Mouse (Mus musculus): Measurements from ENCODE around the gene Slc25a4.

Slc25a4 gene

DNA sequence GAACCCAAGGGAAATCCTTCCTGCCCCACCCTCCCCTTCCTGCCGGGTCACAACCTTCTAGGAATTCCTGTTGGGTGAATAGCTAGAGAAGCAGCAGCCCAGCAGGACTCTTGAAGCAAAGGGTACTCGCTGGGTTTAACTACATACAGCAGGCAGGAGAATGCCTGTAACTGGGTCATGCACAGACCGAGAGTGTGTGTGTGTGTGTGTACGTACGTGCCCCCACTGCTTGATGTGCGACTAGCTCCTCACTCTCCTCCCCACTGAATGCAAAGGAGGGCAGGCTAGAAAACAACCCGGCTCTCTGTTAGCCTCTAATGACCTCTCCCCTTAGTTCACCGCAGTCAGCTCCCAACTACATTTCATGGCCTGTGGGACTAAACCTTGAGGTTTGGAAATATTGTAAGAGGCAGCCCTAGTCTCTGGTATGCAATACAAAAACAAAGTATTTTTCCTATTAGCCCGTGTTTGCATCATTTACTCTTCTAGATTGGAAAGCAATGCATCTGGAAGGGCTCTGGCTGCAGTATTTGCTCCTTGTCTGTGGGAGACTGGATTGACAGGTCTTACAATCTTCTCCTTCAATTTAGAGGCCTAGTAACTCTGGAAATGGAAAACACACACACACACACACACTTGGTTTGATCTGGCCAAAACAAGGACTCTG is 6.0 kb downstream of the Slc25a4 start:
- no peak for DNase-seq (ENCODE audit: extremely low read depth, low read depth)

DNA sequence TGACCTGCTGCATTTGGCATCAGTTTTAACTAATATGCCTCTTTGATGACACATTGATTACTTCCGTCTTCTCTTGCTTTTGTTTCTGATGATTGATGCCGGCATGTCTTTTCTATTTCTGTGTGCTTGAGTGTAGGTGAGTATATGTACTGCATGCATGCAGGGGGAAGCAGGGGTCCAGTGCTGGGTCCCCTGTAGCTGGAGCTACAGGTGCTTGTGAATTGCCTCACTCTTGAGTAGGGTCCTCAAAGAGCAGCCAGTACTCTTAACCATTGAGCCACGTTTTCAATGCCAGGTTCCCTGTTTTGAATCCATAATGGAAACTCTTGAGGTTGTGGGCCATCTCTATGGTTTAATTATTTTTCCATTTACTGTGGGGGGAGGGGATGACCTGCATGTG is 6.8 kb downstream of the Slc25a4 start:
- DNase-seq (ENCODE audit: extremely low read depth, low read depth), result no peak

DNA sequence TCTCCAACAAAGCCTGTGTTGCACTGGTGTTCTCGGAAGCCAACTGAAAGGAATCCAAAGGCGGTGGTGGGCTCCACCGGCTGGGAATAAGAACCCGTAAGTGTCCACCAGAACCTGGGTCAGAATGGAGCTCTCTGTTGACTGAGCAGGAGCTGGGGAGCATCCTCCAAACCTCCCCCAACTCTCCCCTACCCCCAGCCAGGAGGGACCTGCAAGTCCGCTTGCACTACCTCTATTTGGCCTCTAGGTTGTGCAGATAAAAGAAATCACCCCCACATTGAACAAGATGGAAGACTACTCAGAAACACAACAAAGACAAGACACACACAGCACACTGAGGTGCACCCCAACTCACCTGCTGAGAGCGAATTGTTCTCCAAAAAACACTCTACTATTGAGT is 8.7 kb downstream of the Slc25a4 start:
- no peak for DNase-seq (ENCODE audit: extremely low read depth, low read depth)

DNA sequence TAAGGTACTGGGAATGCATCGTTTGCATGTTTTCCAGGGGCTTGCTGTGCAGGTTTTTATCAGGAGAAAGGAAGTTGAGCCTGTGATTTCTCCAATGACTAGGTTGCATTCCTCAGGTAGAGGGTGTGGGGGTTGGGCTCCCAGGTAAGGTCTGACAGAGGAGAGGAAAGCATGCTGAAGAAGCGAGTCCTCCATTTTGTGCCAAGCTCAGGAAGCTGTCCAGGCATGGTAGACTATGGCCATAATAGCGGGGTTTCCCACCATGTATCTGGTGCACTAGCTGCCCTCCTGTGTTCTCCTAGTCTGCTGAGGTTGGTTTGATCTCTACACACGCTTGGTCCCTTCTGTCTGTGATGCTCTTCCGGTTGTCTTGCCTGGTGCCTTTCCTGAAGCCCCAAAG is 13.4 kb downstream of the Slc25a4 start:
- no peak for DNase-seq (ENCODE audit: extremely low read depth, low read depth)

DNA sequence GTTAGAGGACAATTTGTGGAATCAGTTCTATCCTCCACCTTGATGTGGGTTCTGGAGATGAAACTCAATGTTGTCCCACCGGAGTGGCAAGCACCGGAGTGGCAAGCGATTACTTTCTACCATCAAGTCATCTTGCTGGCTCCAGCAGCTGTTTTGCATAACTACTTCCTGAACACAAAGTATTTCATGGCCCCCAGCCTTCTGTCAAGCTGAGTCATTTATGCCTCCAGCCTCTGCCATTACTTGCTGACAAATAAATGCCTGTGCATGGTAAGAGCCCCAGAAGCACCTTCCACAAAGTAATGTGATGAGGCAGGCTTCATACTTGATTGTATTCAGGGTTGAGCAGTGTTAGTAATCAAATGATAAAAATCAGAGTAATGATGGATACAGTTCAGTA is 14.2 kb downstream of the Slc25a4 start:
- DNase-seq (ENCODE audit: extremely low read depth, low read depth), result no peak

DNA sequence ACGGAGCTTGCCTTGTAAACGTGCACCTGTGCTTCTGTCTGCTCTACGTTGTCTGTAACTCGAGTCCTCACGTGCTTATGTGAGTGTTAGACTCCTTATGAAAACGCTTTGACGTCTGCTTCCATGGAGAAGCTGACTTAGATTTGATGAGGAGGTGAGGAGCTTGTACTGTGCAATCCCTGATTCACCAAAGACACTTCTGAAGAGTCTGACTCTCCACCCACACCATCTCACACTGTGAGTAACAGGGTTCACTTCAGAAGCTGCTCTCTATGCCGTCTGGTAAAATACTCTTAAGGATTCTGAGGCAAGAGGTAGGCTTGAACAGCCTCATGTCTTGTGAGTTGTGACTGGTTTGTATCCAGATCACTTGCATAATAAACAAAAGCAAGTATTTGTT is 18.0 kb downstream of the Slc25a4 start:
- DNase-seq (ENCODE audit: extremely low read depth, low read depth), result no peak

DNA sequence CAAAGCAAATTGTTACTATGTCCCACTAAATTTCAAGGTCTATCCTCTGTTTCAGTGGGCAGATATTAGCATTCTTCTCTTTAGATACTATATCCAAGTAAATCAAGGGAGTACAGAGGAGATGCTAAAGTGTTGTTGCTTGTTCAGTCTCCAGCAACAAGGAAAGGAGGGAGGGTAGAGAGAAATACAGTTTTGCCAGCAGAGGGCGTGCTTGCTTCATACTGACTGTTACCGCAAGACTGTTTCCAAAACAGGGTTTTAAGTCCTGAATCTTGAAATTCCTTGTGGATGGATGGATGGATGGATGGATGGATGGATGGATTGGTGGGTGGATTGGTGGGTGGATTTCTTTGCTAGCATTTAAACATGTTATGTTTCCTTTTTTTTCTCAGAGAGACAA is 25.7 kb downstream of the Slc25a4 start:
- DNase-seq (ENCODE audit: extremely low read depth, low read depth), result peak; percentile 50

DNA sequence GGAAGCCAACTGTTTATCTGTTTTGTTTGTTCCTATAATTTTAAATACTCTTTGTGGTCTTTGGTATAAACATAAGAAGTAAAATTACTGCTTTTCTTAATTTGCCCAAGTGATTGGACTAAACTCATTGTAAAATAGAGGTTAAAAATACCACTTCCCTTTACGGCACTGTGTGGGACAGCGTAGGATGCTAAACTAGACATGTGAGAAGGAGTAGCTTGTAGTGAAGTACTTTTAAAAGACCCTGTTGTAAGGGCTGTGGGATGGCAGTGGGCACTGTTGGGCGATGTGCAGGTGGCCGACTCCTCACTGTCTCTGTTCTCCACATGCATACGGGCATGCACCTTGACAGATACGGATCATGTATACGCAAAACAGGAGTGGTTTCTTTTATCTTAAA is 30.9 kb downstream of the Slc25a4 start:
- DNase-seq (ENCODE audit: extremely low read depth, low read depth), result no peak

DNA sequence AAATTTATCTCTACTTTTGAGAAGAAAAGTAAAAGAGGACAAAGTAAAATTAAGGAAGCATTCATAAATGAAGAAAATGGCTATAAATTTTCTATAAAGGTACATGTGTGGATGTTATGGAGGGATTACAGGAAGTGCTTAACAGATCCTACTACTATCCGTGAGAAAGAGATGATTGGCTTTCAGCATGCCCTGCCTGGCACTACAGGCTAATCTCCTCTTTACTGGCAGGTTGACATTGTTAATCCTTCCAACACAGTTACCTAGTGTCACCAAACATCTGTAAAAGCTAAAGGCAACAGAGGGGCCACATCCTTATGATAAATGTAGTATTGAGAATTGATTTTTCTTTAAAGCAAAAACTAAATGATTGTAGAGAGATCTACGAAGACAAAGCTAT is 37.4 kb downstream of the Slc25a4 start:
- DNase-seq (ENCODE audit: extremely low read depth, low read depth), result no peak

DNA sequence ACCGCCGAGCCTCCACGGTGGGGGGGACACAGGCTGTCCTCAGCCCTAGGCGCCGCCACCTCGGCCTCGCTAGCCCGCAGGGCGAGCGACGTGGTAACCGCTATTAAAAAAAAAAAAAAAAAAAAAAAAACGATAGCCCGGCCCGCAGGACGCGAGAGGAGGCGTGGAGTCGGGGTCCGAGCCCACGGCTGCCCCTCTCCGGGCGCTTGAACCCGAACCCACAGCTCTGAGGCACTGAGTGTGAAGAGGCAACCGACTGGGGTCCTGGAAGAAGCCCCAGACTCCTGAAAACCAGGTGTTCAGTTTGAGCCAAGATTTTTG is 47.3 kb downstream of the Slc25a4 start:
- DNase-seq (ENCODE audit: extremely low read depth, low read depth), result no peak

DNA sequence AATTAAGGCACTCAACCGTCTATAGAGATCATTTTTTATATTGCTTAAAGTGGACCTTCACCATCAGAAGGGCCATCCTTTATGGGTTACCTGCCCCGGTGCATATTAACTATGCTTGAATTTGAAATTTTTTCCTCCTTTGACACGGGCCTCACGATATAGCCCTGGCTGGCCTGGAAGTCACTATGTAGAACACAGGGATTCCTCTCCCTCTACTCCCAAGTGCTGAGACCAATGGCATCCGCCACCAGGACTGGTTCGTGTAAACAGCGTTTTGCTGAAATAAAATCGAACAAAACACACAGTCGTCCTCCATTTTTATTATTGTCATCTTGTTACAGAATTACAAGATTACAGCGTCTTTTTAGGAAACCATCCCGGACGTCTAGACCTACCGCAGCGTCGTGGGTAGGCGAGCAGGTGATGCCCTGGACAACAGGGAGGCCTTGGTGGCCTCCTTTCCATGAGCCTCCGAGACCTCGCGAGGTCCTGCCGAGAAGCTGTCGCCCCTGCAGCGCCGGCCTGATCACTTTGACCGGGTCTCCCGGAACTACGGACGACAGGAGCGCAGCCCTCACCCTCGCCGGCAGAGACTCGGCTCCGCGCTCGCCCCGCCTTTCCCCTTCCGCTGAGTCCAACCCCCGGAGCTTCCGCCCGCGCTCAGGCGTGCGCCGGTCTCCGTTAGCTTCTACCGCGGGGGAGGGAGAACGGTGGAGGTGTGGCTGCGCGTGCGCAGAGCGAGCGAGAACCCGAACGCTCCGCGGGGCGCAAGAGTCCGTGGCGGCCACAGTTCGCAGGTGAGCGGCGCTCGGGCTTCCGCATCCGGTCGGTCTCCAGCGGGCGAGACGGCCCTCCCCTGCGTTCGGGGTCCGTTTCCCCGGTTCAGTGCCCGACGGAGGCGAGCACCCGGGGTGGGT is 47.9 kb downstream of the Slc25a4 start:
- DNase-seq (ENCODE audit: extremely low read depth, low read depth), result peak; percentile 84
